Comparison of ENCODE assay signal across 8 mouse cellular contexts in genomic region chr2:165288315-165289031, GRCm38 (mm10). TPM values are rescaled to one million over a fixed set of nuclear protein-coding genes. Genes with fewer than 3 reads are reported as not detected.
DNase-seq lines count a peak whose midpoint lies in the region; ATAC-seq lines count a peak whose summit lies in the region.

No protein-coding gene starts in this region.

- no peak overlapping the region for H3K27ac ChIP-seq in forebrain, embryonic 11.5 days (ENCODE audit: low read depth, low read length)
- H3K27ac ChIP-seq in heart, embryonic 15.5 days: peak overlapping the region; percentile 71
- no peak overlapping the region for H3K27ac ChIP-seq in liver, embryonic 12.5 days
- H3K27ac ChIP-seq in neural tube, embryonic 15.5 days (replicated peaks): peak overlapping the region; percentile 92

- H3K4me2 ChIP-seq in forebrain, embryonic 11.5 days (ENCODE audit: low read depth, low read length, severe bottlenecking): peak overlapping the region; percentile 97
- H3K4me2 ChIP-seq in heart, embryonic 15.5 days: peak overlapping the region; percentile 94
- H3K4me2 ChIP-seq in liver, embryonic 12.5 days: peak overlapping the region; percentile 91
- peak overlapping the region; percentile 88 for H3K4me2 ChIP-seq in neural tube, embryonic 15.5 days

- H3K9me3 ChIP-seq in forebrain, embryonic 11.5 days (ENCODE audit: control insufficient read depth, low read length): no peaks in the 10 kb centered on the region
- H3K9me3 ChIP-seq in heart, embryonic 15.5 days (replicated peaks): no peaks in the 10 kb centered on the region
- no peaks in the 10 kb centered on the region for H3K9me3 ChIP-seq in liver, embryonic 12.5 days (replicated peaks)
- no peaks in the 10 kb centered on the region for H3K9me3 ChIP-seq in neural tube, embryonic 15.5 days (replicated peaks)

- H3K4me1 ChIP-seq in forebrain, embryonic 11.5 days (replicated peaks; ENCODE audit: control insufficient read depth, insufficient read depth, low read length): peaks cover 8% of the 10 kb centered on the region
- peaks cover 20% of the 10 kb centered on the region for H3K4me1 ChIP-seq in heart, embryonic 15.5 days (replicated peaks)
- peaks cover 43% of the 10 kb centered on the region for H3K4me1 ChIP-seq in liver, embryonic 12.5 days
- H3K4me1 ChIP-seq in neural tube, embryonic 15.5 days: peaks cover 37% of the 10 kb centered on the region

- no peaks in the 10 kb centered on the region for H3K27me3 ChIP-seq in forebrain, embryonic 11.5 days (ENCODE audit: control insufficient read depth, insufficient read depth, low read length)
- no peaks in the 10 kb centered on the region for H3K27me3 ChIP-seq in heart, embryonic 15.5 days
- H3K27me3 ChIP-seq in liver, embryonic 12.5 days (replicated peaks): no peaks in the 10 kb centered on the region
- no peaks in the 10 kb centered on the region for H3K27me3 ChIP-seq in neural tube, embryonic 15.5 days (replicated peaks)

- ATAC-seq in forebrain, embryonic 11.5 days (replicated peaks; ENCODE audit: low FRiP score): no peak; the same call in 1 of the 2 replicates
- ATAC-seq in heart, embryonic 15.5 days (replicated peaks; ENCODE audit: insufficient number of reproducible peaks, insufficient read depth, low FRiP score, low read depth): peak; percentile 48
- ATAC-seq in liver, embryonic 12.5 days: no peak
- peak; percentile 85 for ATAC-seq in neural tube, embryonic 15.5 days (ENCODE audit: low FRiP score)
- no peak for ATAC-seq in megakaryocyte-erythroid progenitor cell, adult 5-6 weeks (replicated peaks; ENCODE audit: low FRiP score, low TSS enrichment, poor library complexity, severe bottlenecking)

- DNase-seq in retina, postnatal 1 day: peak; percentile 33
- no peak for DNase-seq in retina, embryonic 14.5 days (ENCODE audit: low spot score)
- DNase-seq in forebrain, embryonic 11.5 days (ENCODE audit: low spot score): no peak
- DNase-seq in kidney, postnatal 14 days: peak; percentile 73

- peak overlapping the region; percentile 76 for H3K4me3 ChIP-seq in forebrain, embryonic 11.5 days (ENCODE audit: low read depth, low read length)
- H3K4me3 ChIP-seq in heart, embryonic 15.5 days: peak overlapping the region; percentile 71
- H3K4me3 ChIP-seq in liver, embryonic 12.5 days: peak overlapping the region; percentile 76
- peak overlapping the region; percentile 94 for H3K4me3 ChIP-seq in neural tube, embryonic 15.5 days (replicated peaks)

- H3K9ac ChIP-seq in forebrain, embryonic 11.5 days (ENCODE audit: low read length): peak overlapping the region; percentile 75
- H3K9ac ChIP-seq in heart, embryonic 15.5 days: peak overlapping the region; percentile 70; the same call in 1 of the 2 replicates
- H3K9ac ChIP-seq in liver, embryonic 12.5 days: peak overlapping the region; percentile 23; the same call in 1 of the 2 replicates
- peak overlapping the region; percentile 71 for H3K9ac ChIP-seq in neural tube, embryonic 15.5 days (replicated peaks)

- peaks cover 6% of the 10 kb centered on the region; the same call in 1 of the 2 replicates for H3K36me3 ChIP-seq in forebrain, embryonic 11.5 days (ENCODE audit: control insufficient read depth, insufficient read depth, low read length)
- peaks cover 28% of the 10 kb centered on the region for H3K36me3 ChIP-seq in heart, embryonic 15.5 days
- H3K36me3 ChIP-seq in liver, embryonic 12.5 days: peaks cover 26% of the 10 kb centered on the region
- H3K36me3 ChIP-seq in neural tube, embryonic 15.5 days: peaks cover 35% of the 10 kb centered on the region

- WGBS in forebrain, embryonic 11.5 days: 62% methylated on average over 18 of the region's 18 CpGs
- 54% methylated on average over 18 of the region's 18 CpGs for WGBS in heart, embryonic 15.5 days
- WGBS in liver, embryonic 12.5 days (ENCODE audit: insufficient replicate concordance): 56% methylated on average over 18 of the region's 18 CpGs
- WGBS in neural tube, embryonic 15.5 days: 55% methylated on average over 18 of the region's 18 CpGs

RNA-seq across cellular contexts. Expression of gene Slc35c2, which starts 0.8 kb away (rescaled TPM):
- polyA plus RNA-seq in forebrain, embryonic 11.5 days (2014; fragmentation: Nextera tagmentation; extraction: Ambion mirVana): 54.3 and 62.7 TPM in 2 replicates
- 32.1 and 45.7 TPM in 2 replicates for polyA plus RNA-seq in heart, embryonic 15.5 days (2015; fragmentation: Nextera tagmentation; extraction: Ambion mirVana)
- 41.6 and 46.2 TPM in 2 replicates for polyA plus RNA-seq in liver, embryonic 12.5 days (2016; fragmentation: Nextera tagmentation; extraction: Ambion mirVana)
- polyA plus RNA-seq in neural tube, embryonic 15.5 days (2015; fragmentation: Nextera tagmentation; extraction: Ambion mirVana): 65.6 and 68.3 TPM in 2 replicates
- total RNA-seq in megakaryocyte-erythroid progenitor cell, adult 5-6 weeks (2014; fragmentation: Nextera tagmentation): 23.8 and 53.9 TPM in 2 replicates
- 15.9 and 21.0 TPM in 2 replicates for total RNA-seq in megakaryocyte-erythroid progenitor cell, adult 5-6 weeks (2017)

RNA-seq across cellular contexts. Expression of gene Elmo2, which starts 37.8 kb away (rescaled TPM):
- polyA plus RNA-seq in forebrain, embryonic 11.5 days (2014; fragmentation: Nextera tagmentation; extraction: Ambion mirVana): 95.4 and 108 TPM in 2 replicates
- 33.8 and 49.5 TPM in 2 replicates for polyA plus RNA-seq in heart, embryonic 15.5 days (2015; fragmentation: Nextera tagmentation; extraction: Ambion mirVana)
- 20.5 and 21.7 TPM in 2 replicates for polyA plus RNA-seq in liver, embryonic 12.5 days (2016; fragmentation: Nextera tagmentation; extraction: Ambion mirVana)
- 85.1 and 89.1 TPM in 2 replicates for polyA plus RNA-seq in neural tube, embryonic 15.5 days (2015; fragmentation: Nextera tagmentation; extraction: Ambion mirVana)
- 23.5 and 31.5 TPM in 2 replicates for total RNA-seq in megakaryocyte-erythroid progenitor cell, adult 5-6 weeks (2014; fragmentation: Nextera tagmentation)
- 11.6 and 16.4 TPM in 2 replicates for total RNA-seq in megakaryocyte-erythroid progenitor cell, adult 5-6 weeks (2017)

RNA-seq across cellular contexts. Expression of gene Cdh22, which starts 53.8 kb away (rescaled TPM):
- 6.2 and 6.3 TPM in 2 replicates for polyA plus RNA-seq in forebrain, embryonic 11.5 days (2014; fragmentation: Nextera tagmentation; extraction: Ambion mirVana)
- 0.15 and 0.36 TPM in 2 replicates for polyA plus RNA-seq in heart, embryonic 15.5 days (2015; fragmentation: Nextera tagmentation; extraction: Ambion mirVana)
- polyA plus RNA-seq in liver, embryonic 12.5 days (2016; fragmentation: Nextera tagmentation; extraction: Ambion mirVana): 0.04 and 0.07 TPM in 2 replicates
- polyA plus RNA-seq in neural tube, embryonic 15.5 days (2015; fragmentation: Nextera tagmentation; extraction: Ambion mirVana): 11.9 and 15.2 TPM in 2 replicates
- total RNA-seq in megakaryocyte-erythroid progenitor cell, adult 5-6 weeks (2014; fragmentation: Nextera tagmentation): not detected in 2 replicates
- total RNA-seq in megakaryocyte-erythroid progenitor cell, adult 5-6 weeks (2017): not detected in 2 replicates

Comparison
In these comparisons a context has a peak if more than half of its experiments do, and no peak if none do; other contexts are left out.
1. DNase-seq: peak in retina, postnatal 1 day (single experiment) and kidney, postnatal 14 days (single experiment); none in retina, embryonic 14.5 days (single experiment) and forebrain, embryonic 11.5 days (single experiment).
2. ATAC-seq: peak in heart, embryonic 15.5 days (single experiment) and neural tube, embryonic 15.5 days (single experiment); none in forebrain, embryonic 11.5 days (single experiment), liver, embryonic 12.5 days (single experiment) and megakaryocyte-erythroid progenitor cell, adult 5-6 weeks (single experiment).
3. H3K27ac ChIP-seq: peak in heart, embryonic 15.5 days (single experiment) and neural tube, embryonic 15.5 days (single experiment); none in forebrain, embryonic 11.5 days (single experiment) and liver, embryonic 12.5 days (single experiment).
4. H3K9ac ChIP-seq: peak in every context shown above with its lines; median percentile 75 in forebrain, embryonic 11.5 days; 71 in neural tube, embryonic 15.5 days; 70 in heart, embryonic 15.5 days; 23 in liver, embryonic 12.5 days.
5. Peak in every context shown above with its lines, with median percentiles within 50 percentile points of each other: H3K4me2 ChIP-seq and H3K4me3 ChIP-seq.